Mouse (Mus musculus) brain, adult 2 months (tissue): ENCODE measurements at regions not wholly inside any gene's neighbourhood (a gene's known extent, or its start where the extent isn't known, plus 50 kb on each side); places are given as distances from the start of the nearest gene placed in this dataset.
A peak's percentile ranks its signal among the peaks of the same experiment; 100 is the strongest.

Experiments used
- DNase-seq: peaks from one replicate; pipeline ENCODE4 v3.0.0; 2011; ENCODE audit warnings: low read depth, low spot score

DNA sequence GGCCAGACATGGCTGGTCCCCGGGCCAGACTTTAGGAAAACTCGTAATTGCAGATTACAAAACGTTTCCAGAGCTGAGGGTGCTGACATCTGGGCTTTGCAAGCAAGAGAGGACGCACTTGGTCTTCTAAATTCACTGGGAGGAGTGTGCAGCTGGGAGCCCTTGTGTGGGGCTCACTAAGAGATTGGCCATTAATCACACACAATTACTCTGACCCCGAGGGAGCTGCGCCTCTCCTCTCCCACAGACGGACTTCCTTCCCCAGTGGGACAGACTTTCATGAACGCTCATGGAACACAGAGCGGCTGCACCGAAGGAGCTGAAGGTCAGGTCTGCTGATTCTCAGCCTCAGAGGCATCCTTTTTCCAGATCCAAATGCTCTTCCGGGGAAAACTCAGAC, 407.2 kb downstream of the Med13l start:
- DNase-seq, result no peak

- DNase-seq, result no peak
These were observed 414.7 kb downstream of the Med13l start for GRCm38 (mm10) chr5:118975147-118975546.

GRCm38 (mm10) chr5:118978921-118979630, 418.6 kb downstream of the Med13l start:
- DNase-seq, result no peak

DNA sequence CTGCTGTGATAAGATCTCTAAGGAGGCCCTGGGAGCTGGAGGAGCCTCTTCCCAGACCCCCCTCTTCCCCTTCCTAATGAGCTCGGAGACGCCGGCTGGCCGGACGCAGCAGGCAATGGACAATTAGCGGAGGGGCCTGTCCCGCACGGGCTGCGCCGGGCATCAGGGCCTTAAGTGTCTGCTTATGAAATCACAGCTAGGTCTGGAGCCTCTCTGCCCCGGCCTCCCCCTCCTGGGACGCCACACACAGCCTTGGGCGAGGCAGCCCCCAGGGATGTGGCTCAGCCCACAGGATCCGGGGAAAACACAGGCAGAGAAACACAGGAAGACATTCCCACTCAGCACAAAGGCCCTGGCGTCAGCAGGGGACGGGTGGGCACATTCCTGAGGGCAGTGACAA, 420.6 kb downstream of the Med13l start:
- no peak for DNase-seq

- no peak for DNase-seq
These were observed 423.8 kb downstream of the Med13l start for GRCm38 (mm10) chr5:118984251-118984650.

DNA sequence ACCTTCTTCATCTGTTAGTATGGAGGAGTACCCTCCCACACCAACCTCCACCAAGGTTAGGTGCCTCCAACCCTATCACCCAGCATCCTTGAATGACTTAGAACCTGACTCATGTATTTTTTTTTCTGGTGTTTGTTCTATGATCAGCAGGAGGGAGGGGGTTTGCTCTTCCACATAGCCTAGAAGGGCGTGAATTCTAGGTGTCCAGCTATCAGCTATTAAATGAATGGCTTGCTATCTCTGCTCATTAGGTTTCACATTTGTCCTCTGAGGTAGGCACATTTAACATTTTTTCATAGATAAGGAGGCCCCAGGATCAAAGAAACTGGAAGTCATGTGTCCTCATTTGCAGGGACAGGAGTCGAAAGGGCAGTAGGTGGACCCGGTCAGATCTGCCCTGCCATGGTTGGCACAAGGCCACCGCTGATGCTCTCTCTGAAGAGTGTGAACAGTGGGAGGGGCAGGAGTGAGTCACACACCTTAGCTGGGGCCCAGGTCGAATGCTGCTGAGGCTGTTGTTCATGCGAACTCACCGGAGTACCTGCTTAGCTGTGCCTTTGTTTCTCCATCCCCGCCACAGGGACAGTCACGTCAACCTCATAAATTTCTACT, 424.4 kb downstream of the Med13l start:
- DNase-seq, result no peak

- no peak for DNase-seq
These were observed 427.0 kb downstream of the Med13l start for GRCm38 (mm10) chr5:118987376-118988000.

DNA sequence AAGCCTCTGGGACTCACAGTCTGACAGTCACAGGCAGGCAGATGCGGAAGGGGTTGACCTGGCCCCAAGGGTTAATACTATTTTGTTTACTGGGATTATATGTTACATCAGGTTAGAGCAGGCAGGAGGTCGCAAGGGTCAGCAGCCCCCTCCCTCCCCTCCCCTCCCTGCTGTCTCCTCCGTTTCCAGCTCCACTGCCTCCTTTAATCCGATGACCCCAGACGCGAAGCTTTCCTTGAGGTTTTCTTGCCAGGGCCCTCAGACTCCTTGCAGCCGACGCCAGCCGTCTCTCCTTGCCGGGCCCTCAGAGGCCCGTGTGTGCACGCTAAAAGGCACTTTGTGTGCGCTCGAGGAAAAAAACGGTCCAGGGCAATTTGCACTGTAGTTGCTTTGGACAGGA, 438.6 kb downstream of the Med13l start:
- no peak for DNase-seq

DNA sequence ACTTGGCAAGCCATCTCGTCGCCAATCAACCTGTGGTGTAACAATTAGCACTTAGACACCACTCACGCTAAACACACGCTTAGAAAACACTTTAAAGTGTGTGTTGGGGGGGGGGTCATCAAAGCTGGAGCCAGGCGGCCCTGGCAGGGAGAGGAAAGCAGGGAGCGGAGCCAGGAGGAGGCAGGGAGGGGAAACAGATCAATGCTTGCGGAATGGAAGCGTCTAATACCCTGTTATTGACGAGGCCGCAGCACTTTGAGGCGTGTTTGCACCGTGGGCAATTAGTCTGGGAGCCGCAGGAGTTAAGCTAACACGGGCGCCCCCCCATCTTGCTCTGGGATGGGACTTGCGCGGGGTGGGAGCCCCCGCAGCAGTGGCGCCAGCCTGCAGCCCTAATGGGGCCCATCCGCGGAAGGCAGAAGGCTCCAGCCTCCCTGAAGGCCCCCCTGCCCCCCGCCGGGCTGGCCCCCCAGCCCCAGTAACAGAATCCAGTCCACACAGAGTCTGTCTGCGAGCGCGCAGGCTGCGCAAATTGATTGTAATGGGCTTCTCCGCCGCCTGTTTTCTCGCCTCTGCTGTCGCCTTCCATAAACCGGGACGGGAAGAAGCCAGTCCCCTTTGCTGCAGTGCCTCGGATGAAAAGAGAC, 445.5 kb downstream of the Med13l start:
- DNase-seq, result no peak

DNA sequence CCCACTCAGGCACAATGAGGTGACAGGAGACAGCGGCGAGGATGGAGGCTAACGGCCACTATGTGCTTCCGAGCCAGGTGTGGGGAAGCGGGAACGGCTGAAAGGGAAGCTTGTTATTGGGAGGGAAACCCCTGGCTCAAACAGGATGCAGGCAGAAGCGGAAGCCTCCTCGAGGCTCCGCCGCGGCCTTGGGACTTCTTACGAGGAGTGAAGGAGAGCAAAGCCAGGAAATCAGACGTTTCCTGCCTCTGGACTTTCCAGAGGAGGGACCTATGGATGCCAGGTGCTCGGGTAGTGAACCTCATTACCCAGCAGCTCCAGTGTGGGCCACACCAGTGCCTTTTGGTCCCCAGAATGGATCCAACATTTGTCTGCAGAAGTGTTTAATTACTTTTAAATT, 449.6 kb downstream of the Med13l start:
- DNase-seq, result no peak

DNA sequence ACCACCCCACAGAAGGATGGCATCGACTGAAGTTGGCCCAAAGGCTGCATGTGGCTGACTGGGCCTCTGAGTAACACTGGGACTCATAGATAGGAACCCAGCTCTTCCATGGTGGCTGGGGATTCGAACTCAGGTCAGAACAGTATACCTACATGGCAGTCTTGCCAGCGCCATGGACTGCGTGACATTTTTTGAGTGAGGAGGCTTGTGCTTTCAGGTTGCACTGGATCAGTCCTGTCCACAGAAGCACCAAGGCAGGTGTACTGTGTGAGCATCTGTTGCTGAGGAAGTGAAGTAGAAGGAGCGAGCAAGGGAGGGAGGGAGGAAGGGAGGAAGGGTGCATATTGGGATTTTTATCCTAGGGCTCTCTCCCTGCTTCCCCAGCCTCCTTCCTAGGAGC, 454.7 kb downstream of the Med13l start:
- DNase-seq, result no peak

DNA sequence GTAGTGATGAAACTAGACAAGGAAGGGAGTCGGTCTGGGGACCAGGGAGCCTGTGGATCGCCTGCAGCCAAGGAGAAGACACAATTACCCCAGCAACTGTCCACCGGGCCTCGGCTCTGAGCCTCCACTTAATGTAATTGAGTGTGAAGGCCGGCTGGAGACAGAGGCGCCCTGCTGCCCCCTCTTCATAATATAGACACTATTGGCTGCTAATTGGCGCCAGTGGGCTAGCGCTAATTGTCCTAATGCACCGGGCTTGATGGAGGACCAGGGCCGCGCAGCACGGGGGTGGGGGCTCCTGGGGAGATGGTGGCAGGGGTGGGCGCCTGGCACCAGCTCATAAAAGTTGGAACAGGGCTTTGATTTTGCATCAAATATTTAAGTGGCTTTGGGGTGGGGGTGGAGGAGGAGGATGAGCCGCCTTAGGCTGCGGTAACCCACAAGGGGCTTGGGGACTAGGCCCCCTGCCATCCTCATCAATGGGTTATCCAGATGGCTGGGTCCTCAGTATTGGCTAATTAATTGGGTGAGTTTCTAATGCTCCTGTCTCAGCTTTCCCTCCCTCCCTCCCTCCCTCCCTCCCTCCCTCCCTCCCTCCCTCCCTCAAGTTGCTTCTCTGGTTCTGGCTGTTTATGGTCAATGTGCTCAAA, 455.3 kb downstream of the Med13l start:
- DNase-seq, result no peak

DNA sequence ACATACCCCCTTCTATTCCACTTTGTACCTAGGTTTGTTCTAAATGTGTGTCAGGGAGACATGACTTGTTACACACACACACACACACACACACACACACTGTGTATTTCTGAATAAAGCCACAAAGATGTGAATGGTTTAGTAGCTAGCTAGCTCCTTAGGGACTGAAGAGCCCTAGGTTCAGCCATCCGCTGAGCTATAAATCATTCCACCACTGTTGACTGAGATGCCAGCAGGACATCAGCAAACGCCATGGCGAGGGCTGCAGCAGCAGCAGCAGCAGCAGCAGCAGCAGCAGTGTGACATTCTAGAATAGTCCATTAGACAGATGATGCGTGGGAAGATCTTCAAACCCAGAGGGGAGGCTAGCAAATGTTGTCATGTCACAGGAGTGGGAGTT, 455.9 kb downstream of the Med13l start:
- DNase-seq, result peak; percentile 17

GRCm38 (mm10) chr5:119023947-119024346, 463.5 kb downstream of the Med13l start:
- DNase-seq, result no peak

GRCm38 (mm10) chr5:119032051-119032450, 471.6 kb downstream of the Med13l start:
- DNase-seq, result no peak

- DNase-seq, result no peak
These were observed 484.1 kb downstream of the Med13l start for GRCm38 (mm10) chr5:119044548-119044947.

DNA sequence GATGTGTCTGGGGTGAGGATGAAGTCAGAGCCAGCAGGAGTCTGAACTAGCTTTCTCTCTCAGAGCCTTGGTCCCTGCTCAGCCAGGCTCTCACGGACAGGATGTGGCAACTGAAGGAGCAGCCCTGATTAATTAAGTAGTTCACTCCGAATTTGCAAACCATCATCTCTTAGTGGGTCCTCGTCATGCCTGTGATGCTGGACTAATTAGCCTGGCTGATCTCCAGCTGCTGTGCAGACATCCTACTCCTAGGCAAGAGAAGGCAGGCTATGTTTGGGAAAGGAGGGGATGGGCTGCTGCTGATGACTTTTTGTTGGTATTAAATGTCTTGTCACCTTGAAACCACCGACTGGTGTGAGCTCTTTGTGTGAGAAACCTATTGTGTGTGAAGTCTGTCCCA, 487.1 kb downstream of the Med13l start:
- no peak for DNase-seq

GRCm38 (mm10) chr5:119052354-119052996, 492.0 kb downstream of the Med13l start:
- no peak for DNase-seq

GRCm38 (mm10) chr5:119053738-119054137, 493.3 kb downstream of the Med13l start:
- DNase-seq, result peak; percentile 4

GRCm38 (mm10) chr5:119054393-119054792, 493.9 kb downstream of the Med13l start:
- DNase-seq, result no peak

DNA sequence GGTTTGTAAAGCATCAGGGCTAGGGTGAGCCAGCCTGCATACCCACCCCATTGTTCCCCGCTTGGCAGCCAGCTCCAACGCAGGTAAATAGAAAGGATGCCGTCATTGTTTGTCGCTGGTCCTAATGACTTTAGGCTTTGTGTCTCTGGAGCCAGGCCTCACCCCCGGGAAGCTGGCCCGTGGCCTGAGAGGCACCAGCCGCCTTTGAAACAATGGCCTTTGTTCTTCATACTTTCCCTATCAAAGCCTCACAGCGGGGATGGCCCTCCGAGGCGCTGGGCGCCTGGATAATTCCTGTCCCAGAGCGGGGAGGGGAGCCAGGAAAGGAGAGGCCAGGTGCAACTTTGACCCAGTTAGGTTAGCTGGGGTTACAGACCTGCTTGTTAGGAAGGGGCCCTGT, 495.0 kb downstream of the Med13l start:
- DNase-seq, result peak; percentile 89

DNA sequence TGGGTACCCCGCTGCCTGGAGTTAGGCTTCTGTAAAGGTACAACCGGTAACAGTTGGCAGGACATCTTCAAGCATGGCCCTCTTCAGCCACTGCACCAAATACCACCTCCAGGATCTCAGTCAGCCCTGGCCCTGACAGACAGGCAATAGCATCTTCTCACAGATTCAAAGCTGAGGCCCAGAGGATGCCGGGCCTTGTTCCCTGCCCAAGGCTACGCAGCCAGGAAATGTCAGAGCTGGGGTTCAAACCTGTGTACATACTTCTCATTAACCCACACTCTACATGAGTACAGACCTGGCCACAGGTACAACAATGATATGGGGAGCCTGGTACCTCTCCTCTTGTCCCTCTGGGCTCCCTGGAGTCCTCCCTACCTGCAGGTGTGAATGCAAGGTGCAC, 497.3 kb downstream of the Med13l start:
- no peak for DNase-seq
